Mouse (Mus musculus): Measurements from ENCODE around the gene Raver2.

DNA sequence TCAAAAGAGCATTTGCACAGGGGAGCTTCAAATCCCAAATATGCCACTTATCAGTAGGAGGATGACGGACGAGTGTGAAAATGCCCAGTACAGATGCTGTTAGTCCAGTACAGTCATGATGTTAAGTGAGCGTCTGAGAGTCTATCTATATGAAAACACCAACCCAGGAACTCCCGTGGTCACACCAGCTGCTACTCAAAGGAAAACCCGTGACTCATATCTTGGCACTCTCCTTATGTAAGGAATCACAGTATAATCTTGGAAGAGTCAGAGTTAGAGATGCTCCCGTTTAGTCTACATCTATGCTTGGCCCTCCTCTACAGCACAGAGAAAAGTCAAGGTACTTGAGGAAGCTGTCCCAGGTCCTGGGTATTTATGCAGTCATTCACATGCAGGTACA is 89.5 kb downstream of the Raver2 start:
- TF ChIP-seq POLR2A (IDR thresholded peaks at IDR 0.05; ENCODE audit: borderline replicate concordance, insufficient read depth, low read length) (no peak), CTCF (IDR thresholded peaks at IDR 0.05; ENCODE audit: borderline replicate concordance, insufficient read depth, low read depth, low read length) (no peak)
